Comparison of ENCODE assay signal across 8 mouse cellular contexts in the genomic region with DNA sequence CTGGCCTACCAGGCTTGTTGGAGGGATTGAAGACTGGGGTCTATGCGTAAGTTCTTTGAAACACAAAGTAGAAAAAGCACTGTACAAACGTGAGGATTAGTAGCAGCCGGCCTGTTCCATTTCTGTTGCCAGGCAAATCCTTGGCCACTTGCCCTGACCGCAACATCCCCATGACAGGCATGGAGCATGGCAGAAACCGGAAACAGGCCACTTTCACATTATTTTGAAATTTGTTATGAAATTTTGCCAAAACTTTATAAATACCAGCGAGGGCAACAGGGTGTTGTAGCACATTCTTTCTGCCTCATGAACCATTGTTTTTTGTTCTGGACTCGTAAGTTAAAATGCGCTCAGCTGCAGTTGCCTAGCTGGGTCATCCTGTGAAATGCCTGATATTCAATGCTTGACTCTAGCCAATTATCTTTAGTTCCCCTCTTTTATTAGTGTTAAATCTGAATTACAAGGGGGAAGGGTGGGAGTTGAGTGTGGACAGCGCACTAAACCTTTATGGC.
DNase-seq lines count a peak whose midpoint lies in the region; ATAC-seq lines count a peak whose summit lies in the region.

No protein-coding gene starts in this region.

- ATAC-seq in kidney, embryonic 14.5 days (ENCODE audit: low FRiP score, low TSS enrichment) = peak; percentile 72
- ATAC-seq in lung, embryonic 15.5 days (ENCODE audit: borderline replicate concordance, extremely low read depth, low FRiP score, low TSS enrichment) = peak; percentile 74; the same call in 1 of the 2 replicates
- ATAC-seq in stomach, embryonic 16.5 days (ENCODE audit: insufficient read depth, low FRiP score) = no peak

- H3K27me3 ChIP-seq in kidney, embryonic 14.5 days (ENCODE audit: control insufficient read depth, insufficient read depth, low read length) = no peaks in the 10 kb centered on the region
- H3K27me3 ChIP-seq in lung, embryonic 15.5 days = no peaks in the 10 kb centered on the region
- no peaks in the 10 kb centered on the region for H3K27me3 ChIP-seq in stomach, embryonic 16.5 days (ENCODE audit: control insufficient read depth, insufficient read depth, low read length)

- H3K4me2 ChIP-seq in kidney, embryonic 14.5 days (replicated peaks; ENCODE audit: low read depth, low read length) = peak overlapping the region; percentile 32; the same call in 1 of the 2 replicates
- peak overlapping the region; percentile 36 for H3K4me2 ChIP-seq in lung, embryonic 15.5 days
- H3K4me2 ChIP-seq in stomach, embryonic 16.5 days (ENCODE audit: low read depth, low read length) = peak overlapping the region; percentile 46

- no peak overlapping the region for H3K9ac ChIP-seq in kidney, embryonic 14.5 days (ENCODE audit: low read depth, low read length)
- no peak overlapping the region for H3K9ac ChIP-seq in lung, embryonic 15.5 days
- no peak overlapping the region for H3K9ac ChIP-seq in stomach, embryonic 16.5 days (ENCODE audit: low read length)

- no peaks in the 10 kb centered on the region for H3K36me3 ChIP-seq in kidney, embryonic 14.5 days (ENCODE audit: control insufficient read depth, insufficient read depth, low read length)
- no peaks in the 10 kb centered on the region for H3K36me3 ChIP-seq in lung, embryonic 15.5 days
- H3K36me3 ChIP-seq in stomach, embryonic 16.5 days (ENCODE audit: control insufficient read depth, insufficient read depth, low read length) = no peaks in the 10 kb centered on the region

- H3K4me1 ChIP-seq in kidney, embryonic 14.5 days (ENCODE audit: control insufficient read depth, insufficient read depth, low read length) = peaks cover 12% of the 10 kb centered on the region; the same call in 1 of the 2 replicates
- H3K4me1 ChIP-seq in lung, embryonic 15.5 days = no peaks in the 10 kb centered on the region
- no peaks in the 10 kb centered on the region for H3K4me1 ChIP-seq in stomach, embryonic 16.5 days (ENCODE audit: control insufficient read depth, insufficient read depth, low read length)

- H3K4me3 ChIP-seq in kidney, embryonic 14.5 days (ENCODE audit: low read length) = no peak overlapping the region
- H3K4me3 ChIP-seq in lung, embryonic 15.5 days = no peak overlapping the region
- peak overlapping the region; percentile 32 for H3K4me3 ChIP-seq in stomach, embryonic 16.5 days (replicated peaks; ENCODE audit: low read length)

- peak; percentile 2 for DNase-seq in right cerebral cortex, adult 18-20 months
- DNase-seq in right cerebral cortex, postnatal 36 days (ENCODE audit: low spot score in 2 of 2) = no peak
- peak; percentile 92 to 93 for DNase-seq in cerebellum, postnatal 14 days
- DNase-seq in heart, adult 9 months (ENCODE audit: low spot score in 2 of 2) = peak; percentile 53 to 61
- DNase-seq in thymus, postnatal 36 days = no peak

- WGBS in kidney, embryonic 14.5 days = 38% methylated on average over 9 of the region's 9 CpGs
- WGBS in lung, embryonic 15.5 days = 43% methylated on average over 9 of the region's 9 CpGs
- 45% methylated on average over 9 of the region's 9 CpGs for WGBS in stomach, embryonic 16.5 days

- peak overlapping the region; percentile 74 for H3K27ac ChIP-seq in kidney, embryonic 14.5 days (ENCODE audit: low read depth, low read length)
- H3K27ac ChIP-seq in lung, embryonic 15.5 days = peak overlapping the region; percentile 43
- H3K27ac ChIP-seq in stomach, embryonic 16.5 days (ENCODE audit: low read length) = peak overlapping the region; percentile 57; the same call in 1 of the 2 replicates

- no peaks in the 10 kb centered on the region for H3K9me3 ChIP-seq in kidney, embryonic 14.5 days (ENCODE audit: control insufficient read depth, low read length)
- no peaks in the 10 kb centered on the region for H3K9me3 ChIP-seq in lung, embryonic 15.5 days
- no peaks in the 10 kb centered on the region for H3K9me3 ChIP-seq in stomach, embryonic 16.5 days (replicated peaks; ENCODE audit: control insufficient read depth, low read length)

Comparison
In these comparisons a context has a peak if more than half of its experiments do, and no peak if none do; other contexts are left out.
1. DNase-seq: peak in right cerebral cortex, adult 18-20 months (single experiment), cerebellum, postnatal 14 days (2 of 2) and heart, adult 9 months (2 of 2); none in right cerebral cortex, postnatal 36 days (0 of 2) and thymus, postnatal 36 days (0 of 2).
2. Peak in every context shown above with its lines, with median percentiles within 50 percentile points of each other: H3K27ac ChIP-seq and H3K4me2 ChIP-seq.